Mouse (Mus musculus) spleen, adult 12 weeks (tissue): ENCODE data around the gene Rnf167.

Source experiments
- DNase-seq: peaks from one replicate; pipeline ENCODE4 v3.0.0; 2022; ENCODE audit warnings: low spot score

The Rnf167 gene

GRCm38 (mm10) chr11:70655571-70656455 is 8.8 kb downstream of the Rnf167 start:
- no peak for DNase-seq

GRCm38 (mm10) chr11:70656456-70656927 is 9.5 kb downstream of the Rnf167 start:
- DNase-seq, result no peak

- DNase-seq, result no peak
These were observed 9.9 kb downstream of the Rnf167 start, which contains the start of gene Eno3 for GRCm38 (mm10) chr11:70656964-70657363. Gene Eno3 (plus strand): TSS chr11:70657202.

GRCm38 (mm10) chr11:70657573-70657972 is 10.5 kb downstream of the Rnf167 start:
- DNase-seq, result no peak

- no peak for DNase-seq
These were observed 11.0 kb downstream of the Rnf167 start for GRCm38 (mm10) chr11:70657991-70658390.

DNA sequence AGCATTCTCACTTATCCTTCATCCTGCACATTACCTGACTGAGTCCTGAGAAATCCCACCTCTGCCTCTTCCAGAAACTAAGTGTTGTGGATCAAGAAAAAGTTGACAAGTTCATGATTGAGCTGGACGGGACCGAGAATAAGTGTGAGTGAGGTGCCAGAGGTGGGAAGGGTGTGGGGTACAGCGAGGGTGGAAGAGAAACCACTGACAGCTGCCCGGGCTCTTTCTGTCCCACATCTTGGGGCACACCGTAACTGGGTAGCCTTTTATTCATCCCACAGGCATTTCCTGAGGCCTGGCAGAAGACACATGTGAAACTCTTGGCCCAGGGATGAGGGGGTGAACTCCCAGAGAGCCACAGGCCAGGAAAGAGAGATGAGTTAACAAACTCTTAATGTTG is 11.5 kb downstream of the Rnf167 start:
- no peak for DNase-seq

DNA sequence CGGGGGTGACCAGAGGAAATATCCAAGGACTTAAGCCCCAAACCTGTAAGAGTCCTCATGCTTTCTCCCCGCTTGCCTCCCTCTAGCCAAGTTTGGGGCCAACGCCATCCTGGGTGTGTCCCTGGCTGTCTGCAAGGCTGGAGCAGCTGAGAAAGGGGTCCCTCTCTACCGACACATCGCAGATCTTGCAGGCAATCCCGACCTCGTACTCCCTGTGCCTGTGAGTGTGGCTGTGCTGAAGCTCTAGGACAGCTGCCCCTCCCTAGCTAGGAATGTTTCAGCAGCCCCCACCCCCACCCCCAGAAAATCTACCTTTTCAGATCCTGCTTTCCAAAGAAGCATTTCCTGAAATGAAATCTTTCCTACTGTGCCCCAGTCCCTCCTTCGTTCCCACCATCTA is 11.9 kb downstream of the Rnf167 start:
- DNase-seq, result no peak

GRCm38 (mm10) chr11:70660571-70660970 is 13.5 kb downstream of the Rnf167 start:
- no peak for DNase-seq

- DNase-seq, result no peak
These were observed 16.1 kb downstream of the Rnf167 start for GRCm38 (mm10) chr11:70663101-70663500.

GRCm38 (mm10) chr11:70663957-70664356 is 16.9 kb downstream of the Rnf167 start:
- DNase-seq, result no peak

- DNase-seq, result no peak
These were observed 17.7 kb downstream of the Rnf167 start for GRCm38 (mm10) chr11:70664741-70665140.

- no peak for DNase-seq
These were observed 19.7 kb downstream of the Rnf167 start for GRCm38 (mm10) chr11:70666687-70667086.

DNA sequence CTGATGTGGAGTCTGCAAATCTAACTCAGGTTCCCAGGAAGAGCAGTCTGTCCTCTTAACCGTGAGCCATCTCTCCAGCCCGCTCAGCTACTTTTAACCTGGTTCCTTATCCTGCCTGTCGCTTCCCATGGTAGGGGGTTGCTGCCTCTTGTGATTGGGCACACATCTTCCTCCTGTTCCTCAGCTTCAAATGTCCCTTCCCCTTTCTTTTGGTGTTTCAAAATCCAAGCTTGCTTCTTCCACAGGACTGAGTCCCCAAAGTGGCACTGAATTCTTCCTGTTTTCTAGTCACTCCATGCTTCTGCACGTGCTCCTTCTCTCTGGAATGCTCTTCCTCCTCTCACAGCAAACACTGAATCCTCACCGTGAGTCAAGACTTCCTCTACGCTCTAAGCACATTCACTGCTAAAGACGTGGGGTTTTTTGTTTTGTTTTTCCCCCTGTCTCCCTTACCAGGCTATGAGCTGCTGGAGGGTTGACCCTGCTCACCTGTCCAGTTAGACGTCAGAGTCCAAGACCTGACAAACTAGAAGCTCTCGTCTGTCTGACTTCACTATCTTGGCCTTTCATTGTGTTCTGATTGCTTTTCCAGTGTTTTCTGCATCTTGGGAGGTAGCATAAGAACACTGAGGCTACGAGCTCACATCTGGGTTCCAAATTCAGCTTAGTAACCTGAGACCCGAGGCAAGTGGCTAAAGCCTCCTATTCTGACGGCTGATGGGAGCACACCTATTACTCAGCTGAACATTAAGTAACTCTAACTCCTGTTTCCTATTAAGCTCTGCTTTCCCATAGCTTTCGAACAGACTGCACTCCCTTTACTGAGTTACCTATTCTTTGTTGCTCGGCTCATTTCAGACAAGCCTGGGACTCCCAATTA is 20.5 kb downstream of the Rnf167 start:
- DNase-seq, result no peak

GRCm38 (mm10) chr11:70668335-70668770 is 21.3 kb downstream of the Rnf167 start:
- no peak for DNase-seq

GRCm38 (mm10) chr11:70668771-70669505 is 21.9 kb downstream of the Rnf167 start, which contains the start of gene Spag7:
Gene Spag7 (minus strand): TSS chr11:70669416.
- peak; percentile 90 for DNase-seq

DNA sequence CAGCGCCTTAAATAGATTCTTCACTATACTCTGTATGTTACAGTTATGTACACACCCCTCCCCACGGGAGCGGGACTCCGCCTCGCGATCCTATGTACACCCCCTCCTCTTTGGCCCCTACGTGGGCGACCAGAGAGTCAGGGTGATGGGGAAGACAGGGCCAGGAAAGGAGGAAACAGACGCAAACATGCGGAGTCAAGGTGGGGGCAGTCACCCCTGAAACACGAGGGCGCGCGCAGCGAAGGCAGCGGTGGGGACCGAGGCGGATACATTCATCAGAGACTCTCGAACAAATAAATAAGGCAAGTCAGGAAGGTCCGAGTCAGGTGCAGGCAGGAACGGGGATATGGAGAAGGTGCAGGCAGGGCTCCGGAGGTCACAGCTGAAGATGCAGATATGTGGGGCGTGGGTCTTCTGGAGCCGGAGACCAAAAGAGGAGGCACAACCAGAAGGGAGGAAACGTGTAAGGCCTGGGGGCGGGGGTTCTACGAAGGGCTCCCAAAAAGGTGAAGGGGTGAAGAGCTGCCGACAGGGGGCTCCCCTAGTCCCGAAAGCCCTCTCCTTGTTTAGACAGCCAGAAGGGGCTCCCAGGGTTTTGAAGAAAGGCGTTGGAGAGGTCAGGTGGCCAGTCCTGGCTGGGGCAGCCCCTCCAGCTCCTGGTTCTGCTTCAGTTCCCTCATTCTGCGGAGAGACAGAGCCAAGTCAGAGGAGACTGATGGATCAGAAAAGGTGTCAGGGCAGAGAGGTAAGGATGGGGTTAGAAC is 22.7 kb downstream of the Rnf167 start:
- DNase-seq, result peak; percentile 72

GRCm38 (mm10) chr11:70670483-70670882 is 23.4 kb downstream of the Rnf167 start:
- DNase-seq, result no peak

DNA sequence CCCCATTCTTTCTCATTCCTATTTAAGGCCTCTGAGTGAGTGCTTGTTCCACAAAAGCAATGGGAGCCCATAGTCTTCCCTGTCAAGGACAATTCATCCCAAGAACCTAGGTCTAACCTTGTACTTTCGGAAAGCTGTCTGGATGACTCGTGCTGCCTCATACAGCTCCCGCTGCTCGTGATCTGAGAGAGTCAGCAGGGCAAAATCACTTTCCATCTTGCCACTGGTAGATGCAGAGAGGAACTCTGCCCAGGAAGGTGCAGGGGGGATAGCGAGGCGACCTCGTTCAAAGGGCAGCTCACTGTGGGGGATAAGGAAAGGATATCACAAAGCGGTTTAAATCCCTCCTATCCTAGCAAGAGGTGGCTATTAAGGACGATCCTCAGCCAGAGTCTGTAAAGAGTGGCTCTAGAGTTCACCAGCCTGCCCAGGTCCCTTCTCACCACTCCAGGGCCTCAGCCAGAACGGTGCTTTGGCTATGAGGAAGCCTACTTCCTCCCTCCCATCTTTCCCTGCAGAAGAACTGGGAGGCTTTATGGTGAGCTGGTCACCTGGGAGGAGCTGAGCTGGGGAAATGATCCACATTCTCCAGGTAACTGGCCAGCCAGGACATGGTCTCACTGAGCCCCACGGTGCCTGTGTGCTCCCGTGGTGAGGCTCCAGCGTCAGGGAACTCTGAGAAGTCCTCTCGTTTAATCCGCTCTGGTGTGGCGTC is 24.5 kb downstream of the Rnf167 start:
- no peak for DNase-seq

- DNase-seq, result no peak
These were observed 27.0 kb downstream of the Rnf167 start for GRCm38 (mm10) chr11:70674014-70674413.

DNA sequence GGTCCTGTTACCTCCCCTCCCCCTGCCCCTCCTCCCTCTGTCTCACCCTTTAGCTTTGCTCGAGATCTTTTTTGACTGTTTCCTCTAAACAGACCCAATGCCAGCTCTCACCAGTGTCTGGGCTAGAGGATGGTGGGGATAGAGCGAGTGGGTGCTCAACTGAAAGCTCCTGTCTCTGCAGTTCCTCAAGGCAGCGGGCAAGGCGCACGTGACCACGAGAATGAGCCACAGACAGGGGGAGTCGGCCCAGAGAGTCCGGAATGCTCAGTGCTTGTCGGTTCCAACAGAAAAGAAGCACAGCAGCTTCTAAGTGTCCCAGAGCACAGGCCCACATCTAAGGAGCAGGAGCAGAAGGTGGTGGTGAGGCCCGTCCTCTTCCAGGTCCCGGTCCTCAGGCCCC is 27.5 kb downstream of the Rnf167 start:
- no peak for DNase-seq
